Mouse (Mus musculus) limb, embryonic 15.5 days (tissue): ENCODE measurements around the gene Kcnk4. TPM values are rescaled to one million over a fixed set of nuclear protein-coding genes. Genes with fewer than 3 reads are reported as not detected.

Source experiments
- ATAC-seq: fragments of 200-750 bp; cut with Nextera tagmentation; 2 replicates; pipeline ENCODE4 v1.8.0; 2017; ENCODE audit warnings: low read depth, moderate TSS enrichment; ENCODE audit not compliant: insufficient number of reproducible peaks, low FRiP score, low TSS enrichment
- H3K27ac ChIP-seq: fragments of 300-500 bp; sonication (generic); 2 replicates; pipeline ENCODE4 v1.5.1; 2015; ENCODE audit warnings: moderate library complexity, mild to moderate bottlenecking, inconsistent platforms
- H3K27me3 ChIP-seq: fragments of 300-500 bp; sonication (generic); 2 replicates; pipeline ENCODE4 v1.6.1; 2015; ENCODE audit warnings: inconsistent platforms
- H3K36me3 ChIP-seq: fragments of 300-500 bp; sonication (generic); 2 replicates; pipeline ENCODE4 v1.6.1; 2015; ENCODE audit warnings: inconsistent platforms
- H3K4me1 ChIP-seq: fragments of 300-500 bp; sonication (generic); 2 replicates; pipeline ENCODE4 v1.6.1; 2015; ENCODE audit warnings: inconsistent platforms
- H3K4me2 ChIP-seq: fragments of 300-500 bp; sonication (generic); 2 replicates; pipeline ENCODE4 v1.6.1; 2015; ENCODE audit warnings: mild to moderate bottlenecking, inconsistent platforms
- H3K4me3 ChIP-seq: fragments of 300-500 bp; sonication (generic); 2 replicates; pipeline ENCODE4 v1.5.1; 2015; ENCODE audit warnings: mild to moderate bottlenecking, inconsistent platforms
- H3K9ac ChIP-seq: fragments of 300-500 bp; sonication (generic); 2 replicates; pipeline ENCODE4 v1.6.1; 2015; ENCODE audit warnings: inconsistent platforms
- H3K9me3 ChIP-seq: fragments of 300-500 bp; sonication (generic); 2 replicates; pipeline ENCODE4 v1.6.1; 2016; ENCODE audit warnings: inconsistent platforms
- WGBS: fragments of 180-500 bp; shearing (Covaris S2); methylation state at CpG from one replicate; pipeline ENCODE4 v1.1.7; 2015; 5-methylcytosine and 5-hydroxymethylcytosine counted together
- microRNA-seq: library from miRNA; unstranded; fragments of <30 nt; microRNA quantifications from one replicate; pipeline ENCODE4, GENCODE M21; 2016
- polyA plus RNA-seq: library from polyadenylated mRNA; unstranded; fragments of >200 nt; fragmentation: Nextera tagmentation; extraction: Ambion mirVana; gene quantifications from 2 replicates; pipeline ENCODE4 v1.2.1, GENCODE M21; 2015

Gene Kcnk4
- polyA plus RNA-seq, 1 experiment from 2014 or later, result 1.7 TPM

DNA sequence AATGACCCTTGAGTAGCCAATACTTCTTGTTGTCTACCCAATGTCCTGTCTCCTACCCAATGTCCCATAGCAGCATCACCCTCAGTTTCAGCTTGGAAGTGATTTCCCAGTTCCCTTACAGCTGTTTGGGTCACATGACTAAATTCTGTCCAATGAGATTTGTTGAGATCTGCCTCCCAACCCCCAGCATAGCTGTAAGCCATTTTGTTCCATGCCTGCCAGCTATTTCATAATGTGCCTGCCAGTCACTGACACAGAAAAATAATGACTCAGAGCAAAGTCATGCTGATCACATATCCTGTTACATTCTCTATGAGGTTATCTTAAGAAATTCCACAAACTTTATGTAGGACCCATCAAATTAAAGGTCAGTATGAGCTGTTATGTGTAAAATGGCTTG is 57.5 kb downstream of the Kcnk4 start:
- Histone ChIP-seq H3K4me1 (no peaks in the 10 kb centered on the region), H3K27me3 (no peaks in the 10 kb centered on the region), H3K27ac (no peak overlapping the region), H3K36me3 (no peaks in the 10 kb centered on the region), H3K9me3 (no peaks in the 10 kb centered on the region), H3K9ac (no peak overlapping the region), H3K4me2 (no peak overlapping the region), H3K4me3 (no peak overlapping the region)
- no peak for ATAC-seq

DNA sequence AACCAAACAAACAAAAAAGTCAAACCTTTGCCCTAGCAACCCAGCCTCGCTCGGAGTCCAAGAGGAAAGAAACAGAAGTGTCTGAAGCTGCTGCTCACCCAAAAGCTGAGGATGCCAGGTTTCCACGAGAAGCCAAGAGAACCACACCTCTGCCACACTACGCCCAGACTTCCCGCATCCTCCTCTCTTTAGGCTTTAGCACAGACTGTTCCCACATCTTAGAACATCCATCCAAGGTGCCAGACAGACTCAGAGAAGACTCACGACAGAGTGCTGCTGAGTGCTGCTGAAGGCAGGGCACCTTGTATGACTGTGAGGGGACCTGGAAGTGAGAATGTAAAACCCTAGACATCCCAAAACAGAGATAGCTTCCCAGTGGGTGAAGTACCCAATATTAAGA is 58.5 kb downstream of the Kcnk4 start:
- Histone ChIP-seq H3K4me1 (no peaks in the 10 kb centered on the region), H3K4me2 (no peak overlapping the region), H3K9ac (no peak overlapping the region), H3K27ac (no peak overlapping the region), H3K4me3 (no peak overlapping the region), H3K27me3 (no peaks in the 10 kb centered on the region), H3K36me3 (no peaks in the 10 kb centered on the region), H3K9me3 (no peaks in the 10 kb centered on the region)
- 80% methylated on average over 6 of the region's 6 CpGs for WGBS
- ATAC-seq, result no peak

DNA sequence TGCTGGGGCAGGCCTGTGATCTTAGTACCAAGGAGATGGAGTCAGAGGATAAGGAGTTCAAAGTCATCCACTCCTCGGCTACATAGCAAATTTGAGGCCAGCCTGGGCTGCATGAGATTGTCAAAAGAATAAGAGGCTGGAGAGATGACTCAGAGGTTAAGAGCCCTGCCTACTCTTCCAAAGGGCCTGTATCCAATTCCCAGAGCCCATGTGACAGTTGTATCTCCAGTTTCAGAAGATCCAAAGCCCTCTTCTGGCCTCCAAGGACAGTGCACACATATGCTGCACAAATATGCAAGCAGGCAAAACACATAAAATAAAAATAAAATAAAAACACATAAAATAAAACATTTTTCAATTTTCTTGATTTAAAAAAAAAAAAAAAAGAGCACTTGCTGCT is 60.1 kb downstream of the Kcnk4 start:
- WGBS, result 76% methylated on average over 1 of the region's 1 CpGs

More for the DNA sequence above, 60.1 kb downstream of the Kcnk4 start:
- no peak for ATAC-seq
- no peaks in the 10 kb centered on the region for H3K27me3 ChIP-seq
- no peaks in the 10 kb centered on the region for H3K9me3 ChIP-seq
- 0 out of 2 replicates have a peak, but pooled peaks cover 3% of the 10 kb centered on the region for H3K4me1 ChIP-seq
- no peaks in the 10 kb centered on the region for H3K36me3 ChIP-seq
- no peak overlapping the region for H3K4me3 ChIP-seq
- H3K4me2 ChIP-seq, result no peak overlapping the region
- no peak overlapping the region for H3K9ac ChIP-seq
- no peak overlapping the region for H3K27ac ChIP-seq

Small RNA genes within 50 kb of the gene (microRNA-seq; reads per million reads assigned to microRNA genes)
- not detected for gene Mir6990

Other genes with a start within 250 kb of the Kcnk4 start
- 33.5 and 36.1 TPM in 2 replicates for gene Rps6ka4, start 93.9 kb downstream of the Kcnk4 start, polyA plus RNA-seq
- gene Ccdc88b, start 76.3 kb downstream of the Kcnk4 start, polyA plus RNA-seq, result 1.2 and 1.7 TPM in 2 replicates
- gene Trmt112, start 24.8 kb downstream of the Kcnk4 start, polyA plus RNA-seq, result 123 and 138 TPM in 2 replicates
- gene Prdx5, start 24.4 kb downstream of the Kcnk4 start, polyA plus RNA-seq, result 349 and 392 TPM in 2 replicates
- 11.1 and 11.4 TPM in 2 replicates for gene Esrra, start 12.7 kb downstream of the Kcnk4 start, polyA plus RNA-seq
- 6.7 and 7.9 TPM in 2 replicates for gene Catsperz, start 9.1 kb downstream of the Kcnk4 start, polyA plus RNA-seq
- gene Bad, start 7.3 kb upstream of the Kcnk4 start, polyA plus RNA-seq, result 92.3 and 94.7 TPM in 2 replicates
- gene Gpr137, start 8.0 kb upstream of the Kcnk4 start, polyA plus RNA-seq, result 35.2 and 38.9 TPM in 2 replicates
- gene Ppp1r14b, start 40.5 kb upstream of the Kcnk4 start, polyA plus RNA-seq, result 168 TPM in 2 replicates
- 48.4 and 50.5 TPM in 2 replicates for gene Plcb3, start 42.0 kb upstream of the Kcnk4 start, polyA plus RNA-seq
- gene Fkbp2, start 46.0 kb upstream of the Kcnk4 start, polyA plus RNA-seq, result 117 and 124 TPM in 2 replicates
- 39.9 and 46.3 TPM in 2 replicates for gene Vegfb, start 53.1 kb upstream of the Kcnk4 start, polyA plus RNA-seq
- gene Dnajc4, start 58.1 kb upstream of the Kcnk4 start, polyA plus RNA-seq, result 23.8 and 30.6 TPM in 2 replicates
- 21.7 and 24.1 TPM in 2 replicates for gene Nudt22, start 61.6 kb upstream of the Kcnk4 start, polyA plus RNA-seq
- gene Trpt1, start 61.6 kb upstream of the Kcnk4 start, polyA plus RNA-seq, result 11.9 and 12.2 TPM in 2 replicates
- 13.1 TPM in 2 replicates for gene Fermt3, start 85.0 kb upstream of the Kcnk4 start, polyA plus RNA-seq
- 207 and 226 TPM in 2 replicates for gene Stip1, start 105.5 kb upstream of the Kcnk4 start, polyA plus RNA-seq
- gene Macrod1, start 122.3 kb upstream of the Kcnk4 start, polyA plus RNA-seq, result 18.2 and 27.2 TPM in 2 replicates
- gene Flrt1, start 171.2 kb upstream of the Kcnk4 start, polyA plus RNA-seq, result 5.6 and 5.8 TPM in 2 replicates